Mouse (Mus musculus): ENCODE results near the gene Vcl.
A peak's percentile ranks its signal among the peaks of the same experiment; 100 is the strongest.

Vcl gene

GRCm38 (mm10) chr14:21065490-21066162 is 136.4 kb downstream of the Vcl start:
- DNase-seq (ENCODE audit: low spot score) = no peak

- DNase-seq (ENCODE audit: low spot score) = no peak
These were observed 140.4 kb downstream of the Vcl start for GRCm38 (mm10) chr14:21069594-21069993.

GRCm38 (mm10) chr14:21073981-21074380 is 144.8 kb downstream of the Vcl start:
- DNase-seq (ENCODE audit: low spot score) = no peak

- DNase-seq (ENCODE audit: low spot score) = no peak
These were observed 145.5 kb downstream of the Vcl start for GRCm38 (mm10) chr14:21074398-21075320.

- peak; percentile 90 for DNase-seq (ENCODE audit: low spot score)
These were observed 146.7 kb downstream of the Vcl start for GRCm38 (mm10) chr14:21075751-21076500.

GRCm38 (mm10) chr14:21076501-21077194 is 147.4 kb downstream of the Vcl start:
- DNase-seq (ENCODE audit: low spot score) = no peak

- DNase-seq (ENCODE audit: low spot score) = no peak
These were observed 148.7 kb downstream of the Vcl start for GRCm38 (mm10) chr14:21077939-21078338.

- DNase-seq (ENCODE audit: low spot score) = no peak
These were observed 149.3 kb downstream of the Vcl start for GRCm38 (mm10) chr14:21078511-21078910.

GRCm38 (mm10) chr14:21082823-21083222 is 153.6 kb downstream of the Vcl start:
- no peak for DNase-seq (ENCODE audit: low spot score)
